Mouse (Mus musculus): Measurements from ENCODE around the gene Vps26a. TPM values are rescaled to one million over a fixed set of nuclear protein-coding genes. Genes with fewer than 3 reads are reported as not detected.

Gene Vps26a
- polyA plus RNA-seq, 1 experiment = 73.3 TPM

DNA sequence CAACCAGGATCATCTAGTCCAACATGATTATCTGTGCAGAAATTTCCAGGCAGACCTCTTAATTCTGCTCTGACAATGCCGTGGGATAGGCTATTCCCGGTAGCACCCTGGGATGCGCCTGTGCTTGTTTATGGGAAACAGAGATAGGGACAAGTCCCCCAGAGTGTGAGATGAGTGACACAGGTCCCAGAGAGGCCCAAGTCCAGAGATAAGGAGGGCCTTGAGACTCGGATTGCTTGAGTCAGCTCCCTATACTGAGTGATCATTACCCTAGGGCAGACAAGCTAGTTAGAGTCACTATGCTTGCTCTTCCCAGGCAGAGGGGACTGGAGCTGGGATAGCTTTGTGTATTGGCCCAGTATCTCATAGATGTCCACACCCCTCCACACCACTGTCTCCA is 35.2 kb upstream of the Vps26a start:
- Histone ChIP-seq H3K4me1 (ENCODE audit: control insufficient read depth, insufficient read depth, low read length) (peaks cover 4% of the 10 kb centered on the region), H3K9me3 (replicated peaks; ENCODE audit: control insufficient read depth, insufficient read depth, low read length, poor library complexity, severe bottlenecking) (no peaks in the 10 kb centered on the region), H3K36me3 (ENCODE audit: control insufficient read depth, insufficient read depth, low read length, poor library complexity, severe bottlenecking) (no peaks in the 10 kb centered on the region), H3K4me3 (ENCODE audit: low read depth, low read length) (no peak overlapping the region), H3K9ac (ENCODE audit: low read depth, poor library complexity, severe bottlenecking) (no peak overlapping the region), H3K27ac (ENCODE audit: insufficient read depth, low read length) (no peak overlapping the region), H3K27me3 (ENCODE audit: control insufficient read depth, insufficient read depth, low read length, poor library complexity, severe bottlenecking) (no peaks in the 10 kb centered on the region)
- TF ChIP-seq EP300 (IDR thresholded peaks at IDR 0.05; ENCODE audit: insufficient read depth, low read depth, low read length) (no peak), CTCF (IDR thresholded peaks at IDR 0.05; ENCODE audit: low read depth, low read length) (no peak), POLR2A (IDR thresholded peaks at IDR 0.05; ENCODE audit: insufficient read depth, low read length) (no peak)

DNA sequence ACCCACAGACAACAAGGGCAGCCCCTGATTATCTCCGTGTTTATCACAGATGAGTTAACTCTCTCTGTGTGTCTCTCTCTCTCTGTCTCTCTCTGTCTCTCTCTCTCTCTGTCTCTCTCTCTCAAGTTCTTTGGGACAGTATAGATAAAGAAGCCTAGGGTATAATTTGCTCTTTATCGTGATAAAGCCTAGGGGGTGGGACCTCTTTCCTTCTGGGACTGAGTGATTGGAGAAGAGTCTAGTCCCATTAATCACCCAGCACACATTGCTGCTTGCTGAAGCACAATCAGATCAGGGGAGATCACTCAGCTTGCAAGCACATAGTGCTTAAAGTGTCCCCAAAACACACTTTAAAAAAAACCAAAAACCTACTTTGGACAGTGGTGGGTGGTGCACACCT is 34.3 kb upstream of the Vps26a start:
- Histone ChIP-seq H3K4me3 (ENCODE audit: low read depth, low read length) (no peak overlapping the region), H3K4me1 (ENCODE audit: control insufficient read depth, insufficient read depth, low read length) (peaks cover 4% of the 10 kb centered on the region), H3K9me3 (replicated peaks; ENCODE audit: control insufficient read depth, insufficient read depth, low read length, poor library complexity, severe bottlenecking) (no peaks in the 10 kb centered on the region), H3K27ac (ENCODE audit: insufficient read depth, low read length) (no peak overlapping the region), H3K9ac (ENCODE audit: low read depth, poor library complexity, severe bottlenecking) (no peak overlapping the region), H3K27me3 (ENCODE audit: control insufficient read depth, insufficient read depth, low read length, poor library complexity, severe bottlenecking) (no peaks in the 10 kb centered on the region), H3K36me3 (ENCODE audit: control insufficient read depth, insufficient read depth, low read length, poor library complexity, severe bottlenecking) (no peaks in the 10 kb centered on the region)
- TF ChIP-seq CTCF (IDR thresholded peaks at IDR 0.05; ENCODE audit: low read depth, low read length) (no peak), POLR2A (IDR thresholded peaks at IDR 0.05; ENCODE audit: insufficient read depth, low read length) (no peak), EP300 (IDR thresholded peaks at IDR 0.05; ENCODE audit: insufficient read depth, low read depth, low read length) (no peak)

DNA sequence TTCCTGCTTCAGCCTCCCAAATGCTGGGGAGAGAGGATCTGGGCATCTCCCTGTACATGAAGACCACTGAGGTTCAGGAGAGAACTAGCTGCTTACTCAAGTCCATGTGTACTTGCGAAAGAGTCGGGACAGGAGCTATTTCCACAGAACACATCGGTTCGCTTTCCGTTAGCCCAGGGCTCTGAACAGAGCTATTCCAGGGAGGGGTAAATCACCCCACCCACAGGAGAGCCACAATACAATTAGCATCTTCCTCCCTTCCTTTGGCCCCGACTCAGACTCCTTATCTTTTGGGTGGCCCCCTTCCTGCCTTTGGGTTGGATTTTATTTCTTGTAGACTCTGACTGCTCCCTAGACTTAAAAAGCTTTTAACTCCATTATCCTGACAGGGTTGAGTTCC is 30.9 kb upstream of the Vps26a start:
- TF ChIP-seq POLR2A (IDR thresholded peaks at IDR 0.05; ENCODE audit: insufficient read depth, low read length) (no peak), CTCF (IDR thresholded peaks at IDR 0.05; ENCODE audit: low read depth, low read length) (no peak), EP300 (IDR thresholded peaks at IDR 0.05; ENCODE audit: insufficient read depth, low read depth, low read length) (no peak)
- Histone ChIP-seq H3K9ac (ENCODE audit: low read depth, poor library complexity, severe bottlenecking) (no peak overlapping the region), H3K4me1 (ENCODE audit: control insufficient read depth, insufficient read depth, low read length) (peaks cover 8% of the 10 kb centered on the region), H3K27me3 (ENCODE audit: control insufficient read depth, insufficient read depth, low read length, poor library complexity, severe bottlenecking) (no peaks in the 10 kb centered on the region), H3K36me3 (ENCODE audit: control insufficient read depth, insufficient read depth, low read length, poor library complexity, severe bottlenecking) (no peaks in the 10 kb centered on the region), H3K27ac (ENCODE audit: insufficient read depth, low read length) (no peak overlapping the region), H3K9me3 (replicated peaks; ENCODE audit: control insufficient read depth, insufficient read depth, low read length, poor library complexity, severe bottlenecking) (no peaks in the 10 kb centered on the region), H3K4me3 (ENCODE audit: low read depth, low read length) (no peak overlapping the region)

DNA sequence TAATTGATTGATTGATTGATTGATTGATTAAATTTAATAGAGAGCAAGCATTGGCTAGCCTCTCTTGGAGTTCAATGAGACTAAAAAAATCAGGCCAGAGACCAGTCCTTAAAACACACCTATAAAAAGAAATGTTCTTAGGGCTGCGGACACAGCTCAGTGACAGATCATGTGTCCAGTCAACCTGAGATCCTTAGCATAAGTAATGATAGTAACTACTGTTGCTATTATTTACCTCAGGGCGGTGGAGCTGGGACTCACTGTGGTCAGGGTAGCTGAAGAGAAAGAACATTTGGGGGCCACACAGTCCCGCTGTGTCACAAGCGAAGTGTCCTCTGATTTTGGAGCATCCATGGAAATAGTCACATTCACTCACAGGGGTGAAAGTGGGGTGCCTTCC is 26.2 kb upstream of the Vps26a start:
- no peaks in the 10 kb centered on the region for H3K36me3 ChIP-seq (ENCODE audit: control insufficient read depth, insufficient read depth, low read length, poor library complexity, severe bottlenecking)
- no peaks in the 10 kb centered on the region for H3K27me3 ChIP-seq (ENCODE audit: control insufficient read depth, insufficient read depth, low read length, poor library complexity, severe bottlenecking)

DNA sequence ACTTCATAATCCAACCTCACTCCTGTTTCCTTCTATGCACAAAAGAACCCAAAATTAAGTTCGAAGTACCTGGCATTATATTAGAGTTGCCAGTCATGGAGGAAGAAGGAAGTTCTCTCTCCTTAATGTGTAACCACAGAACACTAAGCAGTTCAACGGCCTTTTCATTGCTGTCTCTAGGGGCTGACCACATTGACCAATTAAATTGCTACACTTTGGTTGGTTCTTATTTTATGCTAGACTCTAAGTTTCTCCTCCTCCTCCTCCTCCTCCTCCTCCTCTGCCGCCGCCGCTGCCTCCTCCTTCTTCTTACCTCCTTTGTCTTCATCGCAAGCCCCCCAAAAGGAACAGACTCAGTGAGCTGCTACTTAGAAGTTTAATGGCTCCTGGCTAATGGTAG is 24.9 kb upstream of the Vps26a start:
- TF ChIP-seq EP300 (IDR thresholded peaks at IDR 0.05; ENCODE audit: insufficient read depth, low read depth, low read length) = no peak
- Histone ChIP-seq H3K9ac (ENCODE audit: low read depth, poor library complexity, severe bottlenecking) (no peak overlapping the region), H3K9me3 (replicated peaks; ENCODE audit: control insufficient read depth, insufficient read depth, low read length, poor library complexity, severe bottlenecking) (no peaks in the 10 kb centered on the region), H3K27ac (ENCODE audit: insufficient read depth, low read length) (no peak overlapping the region), H3K4me1 (ENCODE audit: control insufficient read depth, insufficient read depth, low read length) (peaks cover 5% of the 10 kb centered on the region), H3K27me3 (ENCODE audit: control insufficient read depth, insufficient read depth, low read length, poor library complexity, severe bottlenecking) (no peaks in the 10 kb centered on the region), H3K36me3 (ENCODE audit: control insufficient read depth, insufficient read depth, low read length, poor library complexity, severe bottlenecking) (no peaks in the 10 kb centered on the region), H3K4me3 (ENCODE audit: low read depth, low read length) (no peak overlapping the region)

More for the DNA sequence above, 26.2 kb upstream of the Vps26a start:
- Histone ChIP-seq H3K4me1 (ENCODE audit: control insufficient read depth, insufficient read depth, low read length) (peaks cover 7% of the 10 kb centered on the region), H3K27ac (ENCODE audit: insufficient read depth, low read length) (no peak overlapping the region), H3K9me3 (replicated peaks; ENCODE audit: control insufficient read depth, insufficient read depth, low read length, poor library complexity, severe bottlenecking) (no peaks in the 10 kb centered on the region), H3K9ac (ENCODE audit: low read depth, poor library complexity, severe bottlenecking) (no peak overlapping the region), H3K4me3 (ENCODE audit: low read depth, low read length) (no peak overlapping the region)
- TF ChIP-seq POLR2A (IDR thresholded peaks at IDR 0.05; ENCODE audit: insufficient read depth, low read length) = no peak
- no peak for TF ChIP-seq EP300 (IDR thresholded peaks at IDR 0.05; ENCODE audit: insufficient read depth, low read depth, low read length)
- no peak for TF ChIP-seq CTCF (IDR thresholded peaks at IDR 0.05; ENCODE audit: low read depth, low read length)

DNA sequence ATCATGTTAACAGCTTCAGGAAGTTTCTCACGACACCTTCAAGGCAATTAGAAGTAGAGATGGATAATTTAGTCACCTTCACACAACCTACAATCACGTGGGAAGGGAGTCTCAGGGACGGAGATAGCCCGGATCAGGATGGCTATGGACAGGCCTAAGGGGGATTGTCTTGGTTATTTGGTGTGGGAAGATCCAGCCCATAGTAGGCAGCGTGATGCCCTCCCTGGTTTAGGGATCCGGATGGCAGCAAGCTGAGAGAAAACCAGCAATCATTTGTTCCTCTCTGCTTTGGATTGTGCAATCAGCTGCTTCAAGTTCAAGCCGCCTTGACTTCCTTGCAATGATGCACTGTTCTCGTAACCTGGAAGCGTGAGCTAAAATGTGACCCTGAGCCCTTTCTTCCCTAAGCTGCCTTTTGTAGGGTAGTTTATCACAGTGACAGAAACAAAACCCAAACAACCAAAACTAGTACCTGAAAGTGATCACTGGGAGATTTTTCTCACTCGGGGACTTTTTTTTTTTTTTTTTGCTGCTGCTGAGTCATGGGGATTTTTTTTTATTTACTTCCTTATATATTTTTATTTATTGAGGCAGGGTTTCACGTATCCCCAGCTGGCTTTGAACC is 22.5 kb upstream of the Vps26a start:
- TF ChIP-seq POLR2A (IDR thresholded peaks at IDR 0.05; ENCODE audit: insufficient read depth, low read length) (no peak), CTCF (IDR thresholded peaks at IDR 0.05; ENCODE audit: low read depth, low read length) (no peak), EP300 (IDR thresholded peaks at IDR 0.05; ENCODE audit: insufficient read depth, low read depth, low read length) (no peak)

More for the DNA sequence above, 22.5 kb upstream of the Vps26a start:
- H3K9ac ChIP-seq (ENCODE audit: low read depth, poor library complexity, severe bottlenecking) = no peak overlapping the region
- no peaks in the 10 kb centered on the region for H3K27me3 ChIP-seq (ENCODE audit: control insufficient read depth, insufficient read depth, low read length, poor library complexity, severe bottlenecking)
- no peak overlapping the region for H3K27ac ChIP-seq (ENCODE audit: insufficient read depth, low read length)
- H3K4me1 ChIP-seq (ENCODE audit: control insufficient read depth, insufficient read depth, low read length) = peaks cover 2% of the 10 kb centered on the region
- H3K36me3 ChIP-seq (ENCODE audit: control insufficient read depth, insufficient read depth, low read length, poor library complexity, severe bottlenecking) = no peaks in the 10 kb centered on the region
- no peak overlapping the region for H3K4me3 ChIP-seq (ENCODE audit: low read depth, low read length)
- no peaks in the 10 kb centered on the region for H3K9me3 ChIP-seq (replicated peaks; ENCODE audit: control insufficient read depth, insufficient read depth, low read length, poor library complexity, severe bottlenecking)

Measured in ES-Bruce4 (cell line).